In genomic region chr15:96185901-96186300, GRCm38 (mm10) we compare ENCODE assay signal across 16 mouse cellular contexts.
DNase-seq lines count a peak whose midpoint lies in the region; ATAC-seq and TF ChIP-seq lines count a peak whose summit lies in the region.
"Had no signal": no experiment of that assay in that cellular context is flagged by ENCODE, and none has a peak within 500 bp of the region (broad histone marks: within the 10 kb centered on the region; RNA-seq: fewer than 3 reads in every experiment).

No protein-coding gene starts in this region.

- WGBS in forebrain, embryonic 12.5 days, result 34% methylated on average over 4 of the region's 6 CpGs
- WGBS in forebrain, embryonic 15.5 days, result 29% methylated on average over 5 of the region's 6 CpGs
- WGBS in liver, postnatal 0 days (ENCODE audit: insufficient replicate concordance), result 29% methylated on average over 5 of the region's 6 CpGs
- WGBS in limb, embryonic 10.5 days, result 47% methylated on average over 5 of the region's 6 CpGs
- 46% methylated on average over 5 of the region's 6 CpGs for WGBS in intestine, postnatal 0 days

- no peak for TF ChIP-seq EP300 in liver, postnatal 0 days (IDR thresholded peaks at IDR 0.05; ENCODE audit: low read depth)

- TF ChIP-seq CTCF in liver, postnatal 0 days (IDR thresholded peaks at IDR 0.05; ENCODE audit: low read depth), result no peak
- no peak for TF ChIP-seq CTCF in intestine, postnatal 0 days (IDR thresholded peaks at IDR 0.05; ENCODE audit: low read depth)

- no peaks in the 10 kb centered on the region for H3K36me3 ChIP-seq in forebrain, embryonic 12.5 days (replicated peaks)
- no peaks in the 10 kb centered on the region for H3K36me3 ChIP-seq in forebrain, embryonic 15.5 days
- no peaks in the 10 kb centered on the region for H3K36me3 ChIP-seq in liver, postnatal 0 days (replicated peaks; ENCODE audit: insufficient read depth, low read length)
- H3K36me3 ChIP-seq in limb, embryonic 10.5 days, result no peaks in the 10 kb centered on the region
- H3K36me3 ChIP-seq in intestine, postnatal 0 days (ENCODE audit: control insufficient read depth, insufficient read depth), result no peaks in the 10 kb centered on the region
- H3K36me3 ChIP-seq: hindbrain, embryonic 13.5 days; liver, embryonic 15.5 days had no signal

- H3K27ac ChIP-seq in forebrain, embryonic 12.5 days, result peak overlapping the region; percentile 60; the same call in 1 of the 2 replicates
- H3K27ac ChIP-seq in forebrain, embryonic 15.5 days (replicated peaks), result no peak overlapping the region
- H3K27ac ChIP-seq in liver, postnatal 0 days (ENCODE audit: low read depth), result no peak overlapping the region
- peak overlapping the region; percentile 71 for H3K27ac ChIP-seq in limb, embryonic 10.5 days
- no peak overlapping the region for H3K27ac ChIP-seq in intestine, postnatal 0 days (ENCODE audit: low read depth, low read length)
- H3K27ac ChIP-seq: hindbrain, embryonic 13.5 days; liver, embryonic 15.5 days; macrophage had no signal

- peaks cover 7% of the 10 kb centered on the region; the same call in 1 of the 2 replicates for H3K4me1 ChIP-seq in forebrain, embryonic 12.5 days
- no peaks in the 10 kb centered on the region for H3K4me1 ChIP-seq in forebrain, embryonic 15.5 days
- H3K4me1 ChIP-seq in liver, postnatal 0 days (ENCODE audit: insufficient read depth), result no peaks in the 10 kb centered on the region
- peaks cover 29% of the 10 kb centered on the region for H3K4me1 ChIP-seq in limb, embryonic 10.5 days
- no peaks in the 10 kb centered on the region for H3K4me1 ChIP-seq in intestine, postnatal 0 days (replicated peaks; ENCODE audit: control insufficient read depth, insufficient read depth, low read length)
- H3K4me1 ChIP-seq: liver, embryonic 15.5 days had no signal

- H3K27me3 ChIP-seq in forebrain, embryonic 12.5 days, result no peaks in the 10 kb centered on the region
- no peaks in the 10 kb centered on the region for H3K27me3 ChIP-seq in forebrain, embryonic 15.5 days
- H3K27me3 ChIP-seq in liver, postnatal 0 days (ENCODE audit: insufficient read depth, low read length), result no peaks in the 10 kb centered on the region
- H3K27me3 ChIP-seq in limb, embryonic 10.5 days (ENCODE audit: low read depth, poor library complexity, severe bottlenecking), result no peaks in the 10 kb centered on the region
- H3K27me3 ChIP-seq in intestine, postnatal 0 days (replicated peaks; ENCODE audit: control insufficient read depth, insufficient read depth, low read length), result no peaks in the 10 kb centered on the region
- H3K27me3 ChIP-seq: hindbrain, embryonic 13.5 days; liver, embryonic 15.5 days had no signal

- no peaks in the 10 kb centered on the region for H3K9me3 ChIP-seq in forebrain, embryonic 12.5 days
- no peaks in the 10 kb centered on the region for H3K9me3 ChIP-seq in forebrain, embryonic 15.5 days
- no peaks in the 10 kb centered on the region for H3K9me3 ChIP-seq in liver, postnatal 0 days (ENCODE audit: low read length)
- no peaks in the 10 kb centered on the region for H3K9me3 ChIP-seq in limb, embryonic 10.5 days (replicated peaks)
- H3K9me3 ChIP-seq in intestine, postnatal 0 days (ENCODE audit: control insufficient read depth), result no peaks in the 10 kb centered on the region
- H3K9me3 ChIP-seq: hindbrain, embryonic 13.5 days; liver, embryonic 15.5 days had no signal

- peak; percentile 29 for DNase-seq in liver, postnatal 0 days
- DNase-seq in liver, result no peak
- DNase-seq in limb, embryonic 10.5 days (ENCODE audit: low spot score), result peak; percentile 45
- DNase-seq in thymus, postnatal 4 days, result peak; percentile 56
- DNase-seq in left cerebral cortex, adult 9 months (ENCODE audit: low spot score in 2 of 2), result no peak
- DNase-seq: adrenal gland, postnatal 36 days; kidney, adult 18-20 months; kidney, postnatal 4 days; right cerebral cortex, postnatal 14 days had no signal

- H3K4me3 ChIP-seq in forebrain, embryonic 12.5 days (replicated peaks), result no peak overlapping the region
- H3K4me3 ChIP-seq in forebrain, embryonic 15.5 days, result no peak overlapping the region
- no peak overlapping the region for H3K4me3 ChIP-seq in liver, postnatal 0 days (ENCODE audit: low read depth, low read length)
- H3K4me3 ChIP-seq in limb, embryonic 10.5 days, result no peak overlapping the region
- H3K4me3 ChIP-seq in intestine, postnatal 0 days (ENCODE audit: low read depth, low read length), result no peak overlapping the region
- H3K4me3 ChIP-seq: hindbrain, embryonic 13.5 days; liver, embryonic 15.5 days had no signal

- no peak overlapping the region for H3K4me2 ChIP-seq in forebrain, embryonic 12.5 days
- H3K4me2 ChIP-seq in forebrain, embryonic 15.5 days (replicated peaks), result no peak overlapping the region
- H3K4me2 ChIP-seq in liver, postnatal 0 days (ENCODE audit: low read depth, low read length), result no peak overlapping the region
- H3K4me2 ChIP-seq in intestine, postnatal 0 days (replicated peaks; ENCODE audit: low read depth), result no peak overlapping the region
- H3K4me2 ChIP-seq: hindbrain, embryonic 13.5 days; liver, embryonic 15.5 days had no signal

- no peak overlapping the region for H3K9ac ChIP-seq in forebrain, embryonic 12.5 days
- H3K9ac ChIP-seq in forebrain, embryonic 15.5 days (replicated peaks), result no peak overlapping the region
- H3K9ac ChIP-seq in liver, postnatal 0 days (replicated peaks), result no peak overlapping the region
- no peak overlapping the region for H3K9ac ChIP-seq in intestine, postnatal 0 days (ENCODE audit: low read depth, low read length)
- H3K9ac ChIP-seq: hindbrain, embryonic 13.5 days; liver, embryonic 15.5 days had no signal

- ATAC-seq in forebrain, embryonic 12.5 days (ENCODE audit: low FRiP score), result no peak
- ATAC-seq in forebrain, embryonic 15.5 days (replicated peaks), result no peak
- 0 out of 2 replicates have a peak, but pooled peaks have one; percentile 13 for ATAC-seq in liver, postnatal 0 days
- ATAC-seq in intestine, postnatal 0 days, result no peak
- ATAC-seq: midbrain, embryonic 16.5 days had no signal

Comparison
In these comparisons a context has a peak if more than half of its experiments do, and no peak if none do; other contexts are left out.
1. H3K27ac ChIP-seq: peak in forebrain, embryonic 12.5 days (single experiment) and limb, embryonic 10.5 days (single experiment); none in forebrain, embryonic 15.5 days (single experiment), liver, postnatal 0 days (single experiment) and intestine, postnatal 0 days (single experiment).
2. DNase-seq: peak in liver, postnatal 0 days (single experiment), limb, embryonic 10.5 days (single experiment) and thymus, postnatal 4 days (single experiment); none in liver (single experiment) and left cerebral cortex, adult 9 months (0 of 2).